Mouse (Mus musculus) kidney, embryonic 16.5 days (tissue): ENCODE measurements around the gene Rgs14. TPM values are rescaled to one million over a fixed set of nuclear protein-coding genes. Genes with fewer than 3 reads are reported as not detected.

ENCODE experiments used
- ATAC-seq: fragments of 200-750 bp; cut with Nextera tagmentation; 2 replicates; pipeline ENCODE4 v1.8.0; 2017; ENCODE audit warnings: moderate TSS enrichment; ENCODE audit not compliant: low FRiP score, low TSS enrichment
- H3K27ac ChIP-seq: fragments of 300-500 bp; sonication (generic); 2 replicates; pipeline ENCODE4 v1.5.1; 2014; ENCODE audit warnings: low read length
- H3K27me3 ChIP-seq: fragments of 300-500 bp; sonication (generic); 2 replicates; pipeline ENCODE4 v1.6.1; 2014; ENCODE audit warnings: low read length, control low read depth, mixed read lengths; ENCODE audit not compliant: insufficient read depth
- H3K36me3 ChIP-seq: fragments of 300-500 bp; sonication (generic); 2 replicates; pipeline ENCODE4 v1.6.1; 2014; ENCODE audit warnings: low read length, control low read depth, mixed read lengths; ENCODE audit not compliant: insufficient read depth
- H3K4me1 ChIP-seq: fragments of 300-500 bp; sonication (generic); 2 replicates; pipeline ENCODE4 v1.6.1; 2014; ENCODE audit warnings: low read length, control low read depth, mixed read lengths; ENCODE audit not compliant: insufficient read depth
- H3K4me2 ChIP-seq: fragments of 300-500 bp; sonication (generic); replicated peaks from 2 replicates; pipeline ENCODE4 v1.6.1; 2014; ENCODE audit warnings: low read depth, low read length
- H3K4me3 ChIP-seq: fragments of 300-500 bp; sonication (generic); 2 replicates; pipeline ENCODE4 v1.5.1; 2014; ENCODE audit warnings: mild to moderate bottlenecking, low read length
- H3K9ac ChIP-seq: fragments of 300-500 bp; sonication (generic); replicated peaks from 2 replicates; pipeline ENCODE4 v1.6.1; 2014; ENCODE audit warnings: low read length
- H3K9me3 ChIP-seq: fragments of 300-500 bp; sonication (generic); 2 replicates; pipeline ENCODE4 v1.6.1; 2016; ENCODE audit warnings: low read length, control low read depth
- WGBS: fragments of 180-500 bp; shearing (Covaris S2); extraction: QIAGEN DNeasy Blood & Tissue Kit; methylation state at CpG from one replicate; pipeline ENCODE4 v1.1.7; 2014; 5-methylcytosine and 5-hydroxymethylcytosine counted together
- polyA plus RNA-seq: library from polyadenylated mRNA; unstranded; fragments of >200 nt; fragmentation: Nextera tagmentation; extraction: Ambion mirVana; gene quantifications from 2 replicates; pipeline ENCODE4 v1.2.1, GENCODE M21; 2015

The Rgs14 gene
- 1.1 and 1.3 TPM in 2 replicates for polyA plus RNA-seq

DNA sequence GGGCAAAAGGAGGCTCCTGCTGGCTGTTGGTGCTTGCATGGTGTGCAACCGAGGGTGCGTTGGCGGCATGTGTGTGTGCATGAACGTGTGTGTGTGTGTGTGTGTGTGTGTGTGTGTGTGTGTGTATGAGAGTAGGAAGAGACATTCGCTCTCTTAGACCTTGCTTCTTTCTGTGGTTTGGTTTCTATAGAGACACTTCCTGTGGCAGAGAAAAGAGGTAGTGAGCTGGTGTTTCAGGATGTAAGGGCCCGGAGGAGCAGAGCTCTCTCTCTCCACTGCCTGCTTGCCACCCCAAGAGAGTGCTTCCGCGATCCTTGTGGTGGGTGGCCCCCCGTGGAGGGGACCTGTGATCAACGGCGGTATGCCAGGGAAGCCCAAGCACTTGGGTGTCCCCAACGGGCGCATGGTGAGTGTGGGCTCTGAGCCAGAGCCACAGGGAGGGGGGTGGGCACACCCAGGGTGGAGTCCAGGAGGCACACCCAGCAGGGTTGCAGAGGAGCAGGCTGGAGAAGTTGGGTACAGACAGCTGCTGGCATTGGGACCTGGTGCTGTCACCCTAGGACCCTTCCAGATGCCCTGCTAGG, at the start of gene Rgs14:
Rgs14 (plus strand) TSS at position 202 of the 584 bp plus-strand sequence.
- H3K27ac ChIP-seq, result no peak within 1 kb of the TSS
- 51% methylated on average over 13 of the region's 13 CpGs for WGBS
- H3K4me3 ChIP-seq, result peak within 1 kb of the TSS; percentile 8
- H3K4me2 ChIP-seq, result peak within 1 kb of the TSS; percentile 38
- H3K27me3 ChIP-seq, result peaks cover 4% of the 10 kb centered on the region
- ATAC-seq, result no peak
- H3K9me3 ChIP-seq, result no peaks in the 10 kb centered on the region
- H3K9ac ChIP-seq, result no peak within 1 kb of the TSS; the same call in 1 of the 2 replicates
- H3K4me1 ChIP-seq, result no peaks in the 10 kb centered on the region
- no peaks in the 10 kb centered on the region for H3K36me3 ChIP-seq

DNA sequence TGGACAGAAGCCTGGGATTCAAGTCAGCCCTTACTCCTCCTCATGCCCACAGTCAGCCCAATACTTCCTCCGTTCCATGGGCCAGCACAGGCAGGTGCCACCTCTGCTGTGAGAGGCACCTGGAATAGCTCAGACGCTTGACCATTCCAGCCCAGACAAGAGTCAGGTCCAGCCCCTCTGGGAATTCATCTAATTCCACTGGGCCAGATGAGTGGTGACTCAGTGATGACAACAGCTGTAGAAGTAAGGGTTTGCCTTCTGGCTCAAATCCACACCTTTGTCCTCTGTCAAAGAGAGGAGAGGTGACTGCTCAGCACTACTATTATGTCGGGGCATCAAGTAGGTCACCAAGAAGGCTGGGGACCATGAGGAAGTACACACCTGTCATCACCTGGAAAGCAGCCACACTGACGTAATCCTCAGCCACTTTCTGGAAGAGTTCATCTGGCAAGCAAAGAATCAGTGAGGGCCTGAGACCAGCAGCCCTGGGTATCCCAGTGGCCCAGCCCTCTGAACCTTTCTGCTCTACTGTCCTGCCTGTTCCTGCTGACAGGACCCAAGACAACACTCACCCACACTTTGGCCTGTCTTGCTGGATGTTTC, 49.5 kb upstream of the Rgs14 start, which contains the start of gene Prelid1:
Prelid1 (plus strand) TSS at position 570 of the 603 bp plus-strand sequence.
- H3K4me3 ChIP-seq, result peak within 1 kb of the TSS; percentile 85
- no peak for ATAC-seq
- H3K4me1 ChIP-seq, result peaks cover 27% of the 10 kb centered on the region
- peaks cover 43% of the 10 kb centered on the region for H3K36me3 ChIP-seq
- H3K9me3 ChIP-seq, result no peaks in the 10 kb centered on the region
- H3K27ac ChIP-seq, result peak within 1 kb of the TSS; percentile 73
- no peaks in the 10 kb centered on the region for H3K27me3 ChIP-seq
- H3K9ac ChIP-seq, result peak within 1 kb of the TSS; percentile 89
- peak within 1 kb of the TSS; percentile 80 for H3K4me2 ChIP-seq
- 83% methylated on average over 4 of the region's 4 CpGs for WGBS

DNA sequence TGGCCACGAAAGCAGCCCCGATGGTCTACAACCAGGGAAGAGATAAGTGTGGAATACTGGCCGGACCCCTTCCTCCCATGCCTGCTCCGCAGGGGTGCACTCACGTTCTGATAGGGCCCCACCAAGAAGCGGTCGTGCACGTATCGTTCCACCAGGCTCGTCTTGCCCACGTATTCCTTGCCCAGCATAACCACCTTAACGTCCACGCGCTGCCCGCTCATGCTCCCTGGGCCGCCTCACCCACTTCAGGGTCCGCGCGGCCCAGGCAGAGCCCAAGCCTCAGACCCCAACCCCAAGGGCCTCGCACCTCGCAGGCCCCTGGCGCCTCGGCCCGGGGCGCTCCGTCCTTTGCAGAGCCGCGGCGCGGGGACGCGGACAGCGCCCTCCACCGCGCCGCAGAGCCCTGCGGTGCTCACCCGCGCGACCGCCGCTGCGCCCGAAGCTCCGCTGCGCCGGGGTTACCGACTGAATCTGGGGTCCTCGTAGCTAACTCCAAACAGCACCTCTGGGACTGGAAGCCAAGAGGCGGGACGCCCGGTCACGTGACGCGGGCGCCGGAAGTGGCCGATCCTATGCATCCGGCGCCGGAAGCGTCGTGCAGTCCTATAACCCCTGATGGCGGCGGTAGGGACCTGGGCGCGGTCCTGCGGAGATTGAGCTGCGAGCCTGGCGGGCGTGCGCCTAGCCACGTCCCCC, 48.0 kb upstream of the Rgs14 start, which contains the start of gene Rab24:
Rab24 (minus strand) TSS at position 513 of the 696 bp plus-strand sequence.
- Histone ChIP-seq H3K4me2 (peak within 1 kb of the TSS; percentile 80), H3K27ac (peak within 1 kb of the TSS; percentile 86), H3K4me1 (peaks cover 32% of the 10 kb centered on the region), H3K9ac (peak within 1 kb of the TSS; percentile 89), H3K4me3 (peak within 1 kb of the TSS; percentile 85), H3K36me3 (peaks cover 53% of the 10 kb centered on the region), H3K27me3 (no peaks in the 10 kb centered on the region), H3K9me3 (no peaks in the 10 kb centered on the region)
- under 1% methylated on average over 73 of the region's 73 CpGs for WGBS
- ATAC-seq, result peak; percentile 88

DNA sequence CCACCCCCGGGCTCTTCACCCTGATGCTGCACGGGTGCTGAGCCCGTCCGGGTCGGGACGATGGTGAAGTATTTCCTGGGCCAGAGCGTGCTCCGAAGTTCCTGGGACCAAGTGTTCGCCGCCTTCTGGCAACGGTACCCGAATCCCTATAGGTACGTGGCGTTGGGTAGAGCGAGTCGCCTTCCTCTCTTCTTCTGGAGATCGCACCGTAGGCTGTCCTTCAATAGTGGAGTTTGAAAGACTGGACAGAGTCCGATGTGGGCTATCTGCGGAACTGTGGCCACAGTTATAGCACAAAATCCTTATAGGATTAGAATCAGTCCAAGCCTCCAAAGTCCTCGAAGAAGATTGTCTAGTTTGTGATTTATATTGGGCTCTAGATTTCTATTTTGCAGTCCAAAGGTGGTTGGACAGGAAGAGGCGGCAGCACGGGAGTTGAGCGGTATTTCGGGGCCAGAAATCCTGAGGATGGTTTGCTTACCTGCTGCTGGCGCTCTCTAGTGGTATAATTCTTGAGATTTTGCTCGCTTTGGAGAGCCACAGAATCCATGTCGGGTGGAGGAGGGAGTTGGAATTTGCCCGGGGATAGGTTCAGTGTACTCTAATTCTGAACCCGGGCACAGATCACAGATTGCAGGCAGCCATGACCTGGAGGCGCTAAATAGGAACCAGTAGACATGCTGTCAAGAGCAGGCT, 47.3 kb upstream of the Rgs14 start:
- ATAC-seq, result no peak; the same call in 1 of the 2 replicates
- WGBS, result 1% methylated on average over 31 of the region's 31 CpGs
- no peaks in the 10 kb centered on the region for H3K9me3 ChIP-seq
- H3K4me1 ChIP-seq, result peaks cover 35% of the 10 kb centered on the region
- H3K9ac ChIP-seq, result peak overlapping the region; percentile 89
- peaks cover 49% of the 10 kb centered on the region for H3K36me3 ChIP-seq
- peak overlapping the region; percentile 85 for H3K4me3 ChIP-seq
- H3K4me2 ChIP-seq, result peak overlapping the region; percentile 80
- H3K27ac ChIP-seq, result peak overlapping the region; percentile 86
- H3K27me3 ChIP-seq, result no peaks in the 10 kb centered on the region

DNA sequence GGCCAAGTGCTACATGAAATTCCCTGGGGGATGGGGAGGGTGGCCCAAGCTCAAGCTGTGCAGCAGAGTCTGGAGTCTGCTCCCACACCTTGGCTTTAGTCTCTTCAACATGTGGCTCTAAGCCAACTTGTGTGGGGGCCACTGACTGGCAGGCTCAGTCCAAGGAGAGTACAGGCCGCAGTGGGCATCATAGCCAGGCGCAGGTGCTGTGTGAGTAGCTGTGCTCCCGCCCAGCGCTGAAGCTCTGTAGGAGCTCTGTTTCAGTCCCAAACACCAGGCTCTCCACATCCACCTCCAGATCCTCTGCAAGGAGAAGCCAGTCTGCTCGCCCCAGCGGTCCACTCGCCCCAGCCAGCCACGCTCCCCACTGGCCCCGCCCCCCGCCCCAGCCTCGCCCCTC, 43.9 kb upstream of the Rgs14 start:
- H3K4me1 ChIP-seq, result peaks cover 55% of the 10 kb centered on the region
- H3K9ac ChIP-seq, result no peak overlapping the region
- no peaks in the 10 kb centered on the region for H3K27me3 ChIP-seq
- ATAC-seq, result no peak
- WGBS, result 81% methylated on average over 11 of the region's 11 CpGs
- H3K36me3 ChIP-seq, result peaks cover 30% of the 10 kb centered on the region
- H3K4me2 ChIP-seq, result no peak overlapping the region
- no peak overlapping the region for H3K4me3 ChIP-seq
- H3K9me3 ChIP-seq, result no peaks in the 10 kb centered on the region
- no peak overlapping the region for H3K27ac ChIP-seq

DNA sequence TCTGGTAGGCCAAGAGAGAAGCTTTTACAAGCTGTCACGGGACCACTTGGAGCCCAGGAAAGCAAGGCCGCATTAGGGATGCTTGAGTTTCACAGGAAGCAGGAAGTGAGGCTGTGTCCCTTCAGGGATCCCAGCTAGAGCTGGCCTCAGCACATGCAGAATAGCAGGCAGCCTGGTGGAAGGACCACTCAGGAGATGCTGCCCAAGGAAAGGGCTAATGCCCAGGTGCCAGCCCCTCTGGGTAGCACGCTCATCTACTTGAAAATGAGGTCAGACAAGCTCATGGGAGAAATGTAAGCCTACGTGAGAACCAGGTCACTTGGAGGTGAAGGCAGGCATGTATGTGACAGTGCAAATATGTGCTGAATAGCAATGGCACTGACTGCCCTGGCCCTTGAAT, 42.4 kb upstream of the Rgs14 start:
- Histone ChIP-seq H3K4me2 (no peak overlapping the region), H3K36me3 (peaks cover 30% of the 10 kb centered on the region), H3K27ac (peak overlapping the region; percentile 13; the same call in 1 of the 2 replicates), H3K9me3 (no peaks in the 10 kb centered on the region), H3K4me3 (no peak overlapping the region), H3K27me3 (no peaks in the 10 kb centered on the region), H3K9ac (no peak overlapping the region), H3K4me1 (peaks cover 57% of the 10 kb centered on the region)
- WGBS, result 49% methylated on average over 4 of the region's 4 CpGs
- no peak for ATAC-seq

DNA sequence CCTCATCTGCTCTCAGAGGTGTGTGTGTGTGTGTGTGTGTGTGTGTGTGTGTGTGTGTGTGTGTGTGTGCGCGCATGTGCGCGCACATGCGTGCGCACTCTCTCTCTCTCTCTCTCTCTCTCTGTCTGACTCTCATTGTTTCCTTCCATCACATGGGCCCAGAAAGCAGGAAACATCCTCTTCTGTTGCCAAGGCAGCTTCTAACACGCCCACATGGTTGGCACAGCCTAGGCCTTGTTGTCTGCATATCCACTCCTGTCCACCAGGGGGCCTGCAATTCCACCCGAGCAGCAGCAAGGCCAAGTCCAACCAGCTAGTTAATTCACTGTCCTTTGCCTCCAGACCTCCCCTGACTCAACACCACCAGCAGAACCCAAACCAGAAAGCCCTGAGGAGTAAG, 41.9 kb upstream of the Rgs14 start:
- Histone ChIP-seq H3K9me3 (no peaks in the 10 kb centered on the region), H3K27me3 (no peaks in the 10 kb centered on the region), H3K4me1 (peaks cover 56% of the 10 kb centered on the region), H3K4me3 (peak overlapping the region; percentile 79; the same call in 1 of the 2 replicates), H3K27ac (no peak overlapping the region), H3K9ac (no peak overlapping the region), H3K36me3 (peaks cover 30% of the 10 kb centered on the region), H3K4me2 (peak overlapping the region; percentile 92)
- peak; percentile 14; the same call in 1 of the 2 replicates for ATAC-seq
- WGBS, result 39% methylated on average over 6 of the region's 8 CpGs

DNA sequence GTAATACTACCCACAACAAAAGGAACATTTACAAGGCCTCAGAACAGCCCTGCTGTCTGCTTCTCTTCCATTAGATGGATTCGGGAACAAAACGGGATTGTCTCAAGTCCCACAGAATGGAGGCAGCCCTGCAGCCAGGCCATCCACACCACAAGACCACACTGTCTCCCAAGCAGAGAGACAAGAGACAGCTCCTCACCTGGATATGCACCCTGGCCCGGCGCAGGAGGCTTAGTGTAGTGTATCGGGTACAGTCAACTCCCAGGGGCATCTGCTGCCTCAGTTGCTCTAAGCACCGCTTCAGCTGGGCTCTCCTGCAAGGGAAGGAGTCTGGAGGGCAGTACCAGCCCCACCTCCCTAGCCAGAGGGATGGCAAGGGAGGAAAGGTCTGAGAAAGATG, 41.4 kb upstream of the Rgs14 start:
- no peak for ATAC-seq
- peaks cover 27% of the 10 kb centered on the region for H3K36me3 ChIP-seq
- peak overlapping the region; percentile 92 for H3K4me2 ChIP-seq
- peak overlapping the region; percentile 79; the same call in 1 of the 2 replicates for H3K4me3 ChIP-seq
- H3K27me3 ChIP-seq, result no peaks in the 10 kb centered on the region
- H3K4me1 ChIP-seq, result peaks cover 50% of the 10 kb centered on the region
- H3K9ac ChIP-seq, result peak overlapping the region; percentile 40
- no peak overlapping the region for H3K27ac ChIP-seq
- WGBS, result 82% methylated on average over 6 of the region's 6 CpGs
- no peaks in the 10 kb centered on the region for H3K9me3 ChIP-seq

DNA sequence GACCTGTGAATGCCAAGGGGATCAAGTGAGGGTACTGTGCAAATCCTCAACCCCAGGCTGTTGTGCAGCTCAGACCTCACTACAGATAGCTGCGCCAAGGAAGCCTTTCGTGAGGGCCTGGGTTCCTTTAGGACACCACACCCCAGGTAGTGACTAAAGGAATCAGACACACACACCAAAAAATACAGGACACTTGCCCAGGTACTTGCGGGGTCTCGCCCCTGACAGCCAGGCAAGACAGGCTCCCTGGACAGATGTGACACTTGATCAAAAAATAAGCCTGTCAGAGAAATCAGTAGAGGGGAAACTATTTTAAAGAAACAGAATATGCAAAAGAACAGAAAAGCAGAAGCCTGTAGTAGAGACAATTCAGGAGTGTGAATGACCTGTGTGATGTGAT, 40.9 kb upstream of the Rgs14 start:
- no peaks in the 10 kb centered on the region for H3K9me3 ChIP-seq
- peak overlapping the region; percentile 74; the same call in 1 of the 2 replicates for H3K9ac ChIP-seq
- peaks cover 46% of the 10 kb centered on the region for H3K4me1 ChIP-seq
- peaks cover 24% of the 10 kb centered on the region for H3K36me3 ChIP-seq
- H3K4me3 ChIP-seq, result peak overlapping the region; percentile 79
- 96% methylated on average over 4 of the region's 4 CpGs for WGBS
- H3K27ac ChIP-seq, result no peak overlapping the region
- no peaks in the 10 kb centered on the region for H3K27me3 ChIP-seq
- peak overlapping the region; percentile 92 for H3K4me2 ChIP-seq
- ATAC-seq, result no peak
